Mouse (Mus musculus) limb, embryonic 14.5 days (tissue): ENCODE results near the gene Naaladl2. TPM values are rescaled to one million over a fixed set of nuclear protein-coding genes. Genes with fewer than 3 reads are reported as not detected.

ENCODE experiments used
- ATAC-seq: fragments of 200-750 bp; cut with Nextera tagmentation; 2 replicates; pipeline ENCODE4 v1.8.0; 2017; ENCODE audit warnings: low read depth, moderate number of reproducible peaks, moderate TSS enrichment; ENCODE audit not compliant: low FRiP score
- DNase-seq: peaks from one replicate; pipeline ENCODE4 v3.0.0-alpha.2; 2015; ENCODE audit warnings: low spot score
- H3K27ac ChIP-seq: fragments of 300-500 bp; sonication (generic); replicated peaks from 2 replicates; pipeline ENCODE4 v1.5.1; 2014; ENCODE audit warnings: low read depth, mild to moderate bottlenecking, low read length, moderate library complexity, mixed read lengths
- H3K27me3 ChIP-seq: fragments of 300-500 bp; sonication (generic); 2 replicates; pipeline ENCODE4 v1.6.1; 2014; ENCODE audit warnings: low read length, mixed read lengths; ENCODE audit not compliant: control insufficient read depth, insufficient read depth
- H3K36me3 ChIP-seq: fragments of 300-500 bp; sonication (generic); 2 replicates; pipeline ENCODE4 v1.6.1; 2014; ENCODE audit warnings: mild to moderate bottlenecking, low read length, moderate library complexity, mixed read lengths; ENCODE audit not compliant: control insufficient read depth, insufficient read depth
- H3K4me1 ChIP-seq: fragments of 300-500 bp; sonication (generic); 2 replicates; pipeline ENCODE4 v1.6.1; 2014; ENCODE audit warnings: antibody characterized with exemption, low read length, mixed read lengths; ENCODE audit not compliant: control insufficient read depth, insufficient read depth
- H3K4me2 ChIP-seq: fragments of 300-500 bp; sonication (generic); replicated peaks from 2 replicates; pipeline ENCODE4 v1.6.1; 2014; ENCODE audit warnings: low read depth, mild to moderate bottlenecking, low read length, moderate library complexity; ENCODE audit not compliant: severe bottlenecking
- H3K4me3 ChIP-seq: fragments of 300-500 bp; sonication (generic); replicated peaks from 2 replicates; pipeline ENCODE4 v1.5.1; 2014; ENCODE audit warnings: low read length
- H3K9ac ChIP-seq: fragments of 300-500 bp; sonication (generic); 2 replicates; pipeline ENCODE4 v1.6.1; 2014; ENCODE audit warnings: mild to moderate bottlenecking, low read depth, low read length, moderate library complexity; ENCODE audit not compliant: severe bottlenecking
- H3K9me3 ChIP-seq: fragments of 300-500 bp; sonication (generic); 2 replicates; pipeline ENCODE4 v1.6.1; 2016; ENCODE audit warnings: low read length; ENCODE audit not compliant: control insufficient read depth
- POLR2A ChIP-seq: fragments of 200-500 bp; IDR thresholded peaks from 2 replicates; pipeline ENCODE4 v1.8.0; 2012; ENCODE audit warnings: inconsistent platforms, mild to moderate bottlenecking, moderate library complexity, borderline replicate concordance; ENCODE audit not compliant: insufficient read depth, insufficient read length; ENCODE audit errors: extremely low read depth
- whole genome bisulfite sequencing: fragments of 180-500 bp; shearing (Covaris S2); extraction: QIAGEN DNeasy Blood & Tissue Kit; methylation state at CpG from one replicate; pipeline ENCODE4 v1.1.7; 2014; 5-methylcytosine and 5-hydroxymethylcytosine counted together
- polyA plus RNA-seq, 2 experiments: library from polyadenylated mRNA; depleted of rRNA in 1 of 2; stranded (reverse) in 1 of 2; unstranded in 1 of 2; fragments of >200 nt; fragmentation: Nextera tagmentation in 1 of 2; extraction: Ambion mirVana in 1 of 2; gene quantifications; 2 replicates each; pipeline versions ENCODE4 v1.2.1 to v1.2.3; 2012 to 2014

The Naaladl2 gene
- polyA plus RNA-seq, 2 experiments, result 0.89 to 2.3 TPM

- H3K4me2 ChIP-seq, result no peak overlapping the region
- H3K27ac ChIP-seq, result no peak overlapping the region
- DNase-seq (no peak), ATAC-seq (no peak)
- no peak overlapping the region for H3K9ac ChIP-seq
- H3K9me3 ChIP-seq, result no peaks in the 10 kb centered on the region
- H3K36me3 ChIP-seq, result no peaks in the 10 kb centered on the region
- no peaks in the 10 kb centered on the region for H3K4me1 ChIP-seq
- no peak overlapping the region for H3K4me3 ChIP-seq
- WGBS, result 18% methylated on average over 3 of the region's 3 CpGs
- no peaks in the 10 kb centered on the region for H3K27me3 ChIP-seq
- TF ChIP-seq POLR2A, result no peak
Measured at GRCm38 (mm10) chr3:25131848-25132247, 12.2 kb downstream of the Naaladl2 start.

DNA sequence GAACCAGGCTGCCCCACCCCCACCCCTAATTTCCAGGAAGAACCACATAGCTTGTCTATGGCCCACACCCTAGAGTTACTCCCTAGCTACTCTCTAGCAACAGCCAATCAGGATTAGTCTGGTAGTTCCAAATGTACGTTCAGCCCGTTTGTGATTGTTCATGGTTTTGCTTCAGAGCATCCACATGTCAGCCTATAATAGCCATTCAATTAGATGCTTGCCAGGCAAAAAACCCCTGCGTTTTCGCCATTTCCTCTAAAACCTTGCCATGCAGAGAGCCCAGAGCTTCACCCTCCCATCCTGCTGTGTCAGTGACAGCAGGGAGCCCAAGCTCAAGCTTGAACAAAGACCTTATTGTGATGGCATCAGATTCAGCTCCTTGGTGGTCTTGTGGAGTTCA, 16.2 kb downstream of the Naaladl2 start:
- TF ChIP-seq POLR2A, result no peak
- Histone ChIP-seq H3K27me3 (no peaks in the 10 kb centered on the region), H3K4me3 (no peak overlapping the region), H3K36me3 (no peaks in the 10 kb centered on the region), H3K9me3 (no peaks in the 10 kb centered on the region), H3K4me1 (no peaks in the 10 kb centered on the region), H3K9ac (no peak overlapping the region), H3K4me2 (no peak overlapping the region), H3K27ac (no peak overlapping the region)
- WGBS, result 58% methylated on average over 4 of the region's 4 CpGs
- no peak for DNase-seq
- no peak for ATAC-seq

DNA sequence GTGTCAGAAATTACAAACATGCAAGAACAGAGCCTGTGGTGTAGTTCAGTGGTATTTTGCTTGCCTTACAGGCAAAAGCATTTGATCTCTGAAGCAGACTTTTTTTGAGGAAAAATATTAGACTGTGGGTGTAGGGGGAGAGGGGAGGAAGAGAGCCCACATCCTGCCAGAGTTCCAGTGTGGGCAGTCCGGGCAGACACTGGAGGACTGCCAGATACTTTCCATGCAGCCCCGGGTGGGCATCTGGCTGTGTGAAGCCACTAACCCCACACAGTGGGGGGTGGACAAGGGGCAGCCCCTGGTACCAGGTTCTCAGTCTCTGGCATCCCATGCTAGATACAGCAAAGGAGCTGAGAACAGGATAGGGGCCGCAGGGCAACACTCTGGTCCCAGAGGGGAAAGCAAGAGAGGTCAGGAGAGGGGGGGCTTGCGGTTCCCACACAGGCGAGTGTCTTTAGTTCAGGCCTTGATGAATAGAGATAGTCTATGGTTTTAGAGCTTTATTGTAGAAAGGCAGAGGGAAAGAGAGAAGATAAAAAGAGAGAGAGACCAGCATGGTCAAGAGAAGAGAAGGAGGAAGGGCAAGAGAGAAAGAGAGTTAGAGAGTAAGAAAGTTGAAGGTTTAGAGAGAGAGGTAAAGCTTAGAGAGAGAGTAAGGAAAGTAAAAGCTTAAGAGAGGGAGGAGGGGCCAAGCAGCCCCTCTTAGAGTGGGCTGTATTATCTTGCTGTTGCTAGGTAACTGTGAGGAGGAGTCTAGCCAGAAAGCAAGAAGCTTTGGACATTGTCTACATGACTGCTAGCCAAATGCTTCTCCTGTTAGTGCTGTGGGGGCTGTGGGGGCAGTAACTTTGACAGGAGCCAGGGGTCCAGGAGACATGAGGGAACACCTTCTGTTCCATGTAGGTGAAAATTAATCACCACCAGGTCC, 18.9 kb downstream of the Naaladl2 start:
- H3K4me2 ChIP-seq, result no peak overlapping the region
- no peaks in the 10 kb centered on the region for H3K4me1 ChIP-seq
- DNase-seq (no peak), ATAC-seq (peak; percentile 26; the same call in 1 of the 2 replicates)
- H3K27me3 ChIP-seq, result no peaks in the 10 kb centered on the region
- no peak overlapping the region for H3K4me3 ChIP-seq
- H3K27ac ChIP-seq, result no peak overlapping the region
- no peaks in the 10 kb centered on the region for H3K9me3 ChIP-seq
- WGBS, result 49% methylated on average over 5 of the region's 5 CpGs
- no peak for TF ChIP-seq POLR2A
- H3K9ac ChIP-seq, result no peak overlapping the region
- H3K36me3 ChIP-seq, result no peaks in the 10 kb centered on the region

DNA sequence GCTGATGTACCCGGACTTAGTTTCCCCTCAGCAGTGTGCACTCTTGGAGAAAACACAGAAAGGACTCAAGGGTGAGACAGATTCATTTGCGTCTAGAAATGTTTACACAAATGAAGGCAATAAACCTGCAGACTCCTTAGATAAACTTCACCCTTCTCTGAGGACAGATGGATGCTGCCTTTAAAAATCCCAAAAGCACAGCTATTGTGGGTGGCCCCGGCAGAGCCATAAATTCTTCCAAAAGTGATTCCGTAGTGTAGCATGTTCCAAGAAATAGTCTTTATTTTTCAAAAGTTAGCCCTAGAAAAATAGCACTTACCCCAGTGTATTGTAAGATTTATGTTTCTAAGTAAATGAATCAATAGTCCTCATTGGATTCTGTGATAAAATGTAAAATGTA, 31.0 kb downstream of the Naaladl2 start:
- H3K36me3 ChIP-seq, result no peaks in the 10 kb centered on the region
- no peak overlapping the region for H3K4me3 ChIP-seq
- H3K27ac ChIP-seq, result no peak overlapping the region
- H3K9me3 ChIP-seq, result no peaks in the 10 kb centered on the region
- TF ChIP-seq POLR2A, result no peak
- H3K4me2 ChIP-seq, result no peak overlapping the region
- ATAC-seq, result no peak
- no peak overlapping the region for H3K9ac ChIP-seq
- 65% methylated on average over 4 of the region's 4 CpGs for WGBS
- H3K4me1 ChIP-seq, result 0 out of 2 replicates have a peak, but pooled peaks cover 3% of the 10 kb centered on the region
- no peaks in the 10 kb centered on the region for H3K27me3 ChIP-seq
- DNase-seq, result no peak

- H3K9me3 ChIP-seq, result no peaks in the 10 kb centered on the region
- no peak overlapping the region for H3K27ac ChIP-seq
- peak; percentile 86 for DNase-seq
- H3K27me3 ChIP-seq, result no peaks in the 10 kb centered on the region
- ATAC-seq, result peak; percentile 94
- 0 out of 2 replicates have a peak, but pooled peaks cover 3% of the 10 kb centered on the region for H3K4me1 ChIP-seq
- H3K4me2 ChIP-seq, result no peak overlapping the region
- WGBS, result 20% methylated on average over 3 of the region's 3 CpGs
- H3K36me3 ChIP-seq, result no peaks in the 10 kb centered on the region
- H3K9ac ChIP-seq, result no peak overlapping the region
- TF ChIP-seq POLR2A, result no peak
- H3K4me3 ChIP-seq, result no peak overlapping the region
Measured at GRCm38 (mm10) chr3:25108997-25109396, 35.1 kb downstream of the Naaladl2 start.

GRCm38 (mm10) chr3:25092986-25093385, 51.1 kb downstream of the Naaladl2 start:
- Histone ChIP-seq H3K4me1 (no peaks in the 10 kb centered on the region), H3K9ac (no peak overlapping the region), H3K27me3 (no peaks in the 10 kb centered on the region), H3K36me3 (no peaks in the 10 kb centered on the region), H3K4me2 (no peak overlapping the region), H3K4me3 (no peak overlapping the region), H3K27ac (no peak overlapping the region), H3K9me3 (no peaks in the 10 kb centered on the region)
- ATAC-seq, result no peak
- 92% methylated on average over 2 of the region's 2 CpGs for WGBS
- no peak for TF ChIP-seq POLR2A
- no peak for DNase-seq
